Mouse (Mus musculus): Measurements from ENCODE around the gene Hdac11. TPM values are rescaled to one million over a fixed set of nuclear protein-coding genes. Genes with fewer than 3 reads are reported as not detected.

Hdac11 gene
- polyA plus RNA-seq (2017; shearing (Covaris generic)) = 1 to 10 TPM; 1.4 TPM

GRCm38 (mm10) chr6:91156554-91157236 is at the start of gene Hdac11:
Hdac11 (plus strand) TSS chr6:91156665.

GRCm38 (mm10) chr6:91116244-91117145 is 40.0 kb upstream of the Hdac11 start, which contains the start of gene Nup210:
Nup210 (minus strand) TSS chr6:91116829.

GRCm38 (mm10) chr6:91212155-91212554 is 55.7 kb downstream of the Hdac11 start, which contains the start of gene Fbln2:
Fbln2 (plus strand) TSS chr6:91212455.

Other genes with a start within 250 kb of the Hdac11 start
- 1 to 10 TPM; 7.3 to 8.3 TPM for gene Iqsec1, start 168.0 kb upstream of the Hdac11 start, polyA plus RNA-seq (2017; shearing (Covaris generic))
- gene Nup210, start 39.8 kb upstream of the Hdac11 start, polyA plus RNA-seq (2017; shearing (Covaris generic)) = 100 to 1,000 TPM; 197 to 230 TPM
- under 1 TPM; 0.33 to 0.93 TPM for gene Fbln2, start 55.8 kb downstream of the Hdac11 start, polyA plus RNA-seq (2017; shearing (Covaris generic))

All from inflammation-experienced regulatory T-cells (primary cell).